Mouse (Mus musculus) midbrain, embryonic 14.5 days (tissue): ENCODE data around the gene Igf2bp1. TPM values are rescaled to one million over a fixed set of nuclear protein-coding genes. Genes with fewer than 3 reads are reported as not detected.

Experiments
- ATAC-seq: fragments of 200-750 bp; cut with Nextera tagmentation; 2 replicates; pipeline ENCODE4 v1.8.0; 2017; ENCODE audit warnings: moderate number of reproducible peaks, moderate library complexity; ENCODE audit not compliant: low FRiP score, low TSS enrichment
- DNase-seq: peaks from one replicate; pipeline ENCODE4 v3.0.0-alpha.2; 2015
- H3K27ac ChIP-seq: fragments of 300-500 bp; sonication (generic); replicated peaks from 2 replicates; pipeline ENCODE4 v1.5.1; 2014; ENCODE audit warnings: mild to moderate bottlenecking, low read depth, low read length, moderate library complexity
- H3K27me3 ChIP-seq: fragments of 300-500 bp; sonication (generic); 2 replicates; pipeline ENCODE4 v1.6.1; 2014; ENCODE audit warnings: low read length, control low read depth, mixed read lengths; ENCODE audit not compliant: control insufficient read depth, insufficient read depth
- H3K36me3 ChIP-seq: fragments of 300-500 bp; sonication (generic); 2 replicates; pipeline ENCODE4 v1.6.1; 2014; ENCODE audit warnings: low read length, control low read depth; ENCODE audit not compliant: control insufficient read depth, insufficient read depth
- H3K4me1 ChIP-seq: fragments of 300-500 bp; sonication (generic); 2 replicates; pipeline ENCODE4 v1.6.1; 2014; ENCODE audit warnings: mild to moderate bottlenecking, antibody characterized with exemption, low read length, control low read depth; ENCODE audit not compliant: control insufficient read depth, insufficient read depth
- H3K4me2 ChIP-seq: fragments of 300-500 bp; sonication (generic); 2 replicates; pipeline ENCODE4 v1.6.1; 2014; ENCODE audit warnings: mild to moderate bottlenecking, low read length, moderate library complexity
- H3K4me3 ChIP-seq: fragments of 300-500 bp; sonication (generic); replicated peaks from 2 replicates; pipeline ENCODE4 v1.5.1; 2014; ENCODE audit warnings: low read depth, low read length
- H3K9ac ChIP-seq: fragments of 300-500 bp; sonication (generic); replicated peaks from 2 replicates; pipeline ENCODE4 v1.6.1; 2014; ENCODE audit warnings: mild to moderate bottlenecking, low read length, moderate library complexity
- H3K9me3 ChIP-seq: fragments of 300-500 bp; sonication (generic); 2 replicates; pipeline ENCODE4 v1.6.1; 2016; ENCODE audit warnings: low read length, control low read depth, mixed read lengths; ENCODE audit not compliant: control insufficient read depth
- WGBS: fragments of 180-500 bp; shearing (Covaris S2); extraction: QIAGEN DNeasy Blood & Tissue Kit; methylation state at CpG from one replicate; pipeline ENCODE4 v1.1.7; 2014; 5-methylcytosine and 5-hydroxymethylcytosine counted together
- polyA plus RNA-seq: library from polyadenylated mRNA; unstranded; fragments of >200 nt; fragmentation: Nextera tagmentation; extraction: Ambion mirVana; gene quantifications from 2 replicates; pipeline ENCODE4 v1.2.1, GENCODE M21; 2014

The Igf2bp1 gene
- polyA plus RNA-seq, 1 experiment from 2014 or later, result 11.1 TPM

DNA sequence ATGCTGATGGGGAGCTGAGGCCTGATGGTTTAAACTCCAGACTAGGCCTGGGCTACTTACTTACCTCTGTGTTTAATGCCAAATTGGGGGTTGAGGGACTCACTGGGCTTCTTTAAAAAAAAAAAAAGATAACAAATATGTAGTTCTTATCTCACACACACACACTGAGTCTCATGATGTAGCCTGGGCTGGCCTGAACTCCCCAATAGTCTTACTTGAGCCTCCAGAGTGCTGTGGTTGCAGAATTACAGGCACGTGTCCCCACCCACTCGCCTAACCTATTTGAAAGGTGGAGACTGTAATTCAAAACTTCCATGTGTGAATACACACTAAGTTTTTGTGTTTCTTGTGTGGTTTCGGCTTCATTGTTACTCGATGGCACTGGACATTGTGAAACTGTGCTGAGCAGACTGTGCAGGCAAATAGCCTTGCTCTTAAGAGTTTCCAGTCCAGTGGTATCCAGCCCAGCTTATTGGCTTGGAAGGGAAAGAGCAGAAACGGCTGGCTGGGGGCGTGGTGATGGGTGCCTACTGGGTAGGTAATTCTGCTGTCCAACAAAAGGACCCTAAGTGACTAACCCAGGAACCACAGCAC, 17.8 kb downstream of the Igf2bp1 start:
- ATAC-seq (no peak), DNase-seq (no peak)
- Histone ChIP-seq H3K27me3 (no peaks in the 10 kb centered on the region), H3K4me3 (no peak overlapping the region), H3K36me3 (no peaks in the 10 kb centered on the region), H3K9me3 (no peaks in the 10 kb centered on the region), H3K4me2 (no peak overlapping the region), H3K4me1 (peaks cover 38% of the 10 kb centered on the region), H3K9ac (no peak overlapping the region), H3K27ac (0 out of 2 replicates have a peak overlapping the region, but pooled peaks have one; percentile 13)
- 80% methylated on average over 6 of the region's 6 CpGs for WGBS

DNA sequence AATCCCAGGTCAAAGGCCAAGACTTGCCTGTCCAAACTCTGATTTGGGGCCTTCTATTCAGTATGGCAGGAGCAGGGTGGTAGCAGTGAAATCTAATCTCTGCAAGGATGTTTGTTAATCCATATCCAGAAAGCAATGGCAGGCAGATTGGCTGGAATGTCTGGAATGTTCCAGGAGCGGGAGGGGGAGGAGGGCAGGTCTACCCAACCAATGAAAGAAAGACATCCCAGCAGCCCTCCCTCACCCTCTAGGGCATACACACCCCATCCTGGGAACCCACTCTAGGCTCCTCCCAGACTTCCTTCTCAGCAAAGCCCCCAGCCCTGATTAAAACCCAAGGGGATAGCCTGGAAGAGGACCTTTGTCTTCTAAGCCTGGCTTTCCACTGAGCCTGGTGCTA, 23.3 kb downstream of the Igf2bp1 start:
- H3K9ac ChIP-seq, result no peak overlapping the region; the same call in 1 of the 2 replicates
- H3K4me1 ChIP-seq, result 0 out of 2 replicates have a peak, but pooled peaks cover 3% of the 10 kb centered on the region
- no peak for DNase-seq
- H3K9me3 ChIP-seq, result no peaks in the 10 kb centered on the region
- no peak overlapping the region for H3K27ac ChIP-seq
- no peaks in the 10 kb centered on the region for H3K27me3 ChIP-seq
- H3K4me2 ChIP-seq, result no peak overlapping the region
- no peak overlapping the region for H3K4me3 ChIP-seq
- peaks cover 7% of the 10 kb centered on the region for H3K36me3 ChIP-seq
- no peak for ATAC-seq
- WGBS, result 23% methylated on average over 1 of the region's 1 CpGs

DNA sequence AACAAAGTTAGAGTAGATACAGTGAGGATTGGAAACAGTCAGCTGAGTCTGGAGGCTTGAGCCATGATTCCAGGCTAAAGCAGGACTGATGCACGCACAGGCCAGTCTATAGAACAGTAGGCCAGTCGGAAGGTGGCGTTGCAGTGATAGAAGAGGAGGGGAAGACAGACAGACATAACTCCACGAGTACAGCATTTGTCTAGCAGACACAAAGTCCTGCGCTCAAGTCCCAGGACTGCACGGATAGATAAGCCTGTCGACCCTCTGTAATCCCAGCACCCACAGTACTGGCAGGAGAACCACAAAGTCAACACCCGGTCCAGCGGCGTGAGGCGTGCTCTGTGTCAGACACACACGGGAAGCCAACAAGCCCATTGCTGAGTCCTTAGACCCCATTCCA, 23.9 kb downstream of the Igf2bp1 start:
- Histone ChIP-seq H3K4me2 (no peak overlapping the region), H3K27ac (no peak overlapping the region), H3K27me3 (no peaks in the 10 kb centered on the region), H3K4me3 (no peak overlapping the region), H3K36me3 (peaks cover 14% of the 10 kb centered on the region), H3K9me3 (no peaks in the 10 kb centered on the region), H3K4me1 (0 out of 2 replicates have a peak, but pooled peaks cover 3% of the 10 kb centered on the region), H3K9ac (no peak overlapping the region)
- ATAC-seq, result no peak
- 86% methylated on average over 12 of the region's 12 CpGs for WGBS
- no peak for DNase-seq

DNA sequence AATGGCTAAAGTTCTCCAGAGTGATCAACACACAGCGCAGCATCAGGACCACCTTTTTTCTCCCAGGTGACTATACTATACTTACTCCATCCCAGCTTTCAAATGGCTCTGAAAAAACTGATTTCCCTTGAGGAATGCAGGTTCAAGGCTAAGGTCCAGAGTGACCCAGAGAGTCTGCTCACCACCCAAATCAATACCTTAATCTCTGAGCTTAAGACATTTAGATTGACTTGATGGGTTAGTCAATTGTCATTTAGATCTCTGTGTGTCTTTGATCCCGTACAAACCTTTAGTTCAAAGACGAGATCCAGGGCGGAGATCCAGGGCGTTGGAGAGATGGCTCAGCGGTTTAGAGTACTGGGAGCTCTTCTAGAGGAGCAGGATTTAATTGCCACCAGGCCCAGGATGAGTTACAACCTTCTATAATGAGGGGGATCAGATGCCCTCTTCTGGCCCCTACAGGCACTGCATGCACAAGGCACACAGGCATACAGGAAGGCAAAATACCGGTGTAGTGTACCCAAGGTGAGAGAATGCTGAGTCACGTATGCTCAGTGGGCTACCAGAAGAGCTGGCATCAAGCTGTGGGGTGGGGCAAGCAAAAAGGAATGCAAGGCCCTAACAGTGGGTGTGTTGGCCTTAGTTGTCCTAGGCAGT, 24.9 kb downstream of the Igf2bp1 start:
- DNase-seq (peak; percentile 51), ATAC-seq (no peak)
- Histone ChIP-seq H3K36me3 (peaks cover 23% of the 10 kb centered on the region), H3K9ac (no peak overlapping the region), H3K9me3 (no peaks in the 10 kb centered on the region), H3K27ac (no peak overlapping the region), H3K4me2 (no peak overlapping the region), H3K4me3 (no peak overlapping the region), H3K27me3 (no peaks in the 10 kb centered on the region), H3K4me1 (0 out of 2 replicates have a peak, but pooled peaks cover 3% of the 10 kb centered on the region)
- 60% methylated on average over 8 of the region's 8 CpGs for WGBS

DNA sequence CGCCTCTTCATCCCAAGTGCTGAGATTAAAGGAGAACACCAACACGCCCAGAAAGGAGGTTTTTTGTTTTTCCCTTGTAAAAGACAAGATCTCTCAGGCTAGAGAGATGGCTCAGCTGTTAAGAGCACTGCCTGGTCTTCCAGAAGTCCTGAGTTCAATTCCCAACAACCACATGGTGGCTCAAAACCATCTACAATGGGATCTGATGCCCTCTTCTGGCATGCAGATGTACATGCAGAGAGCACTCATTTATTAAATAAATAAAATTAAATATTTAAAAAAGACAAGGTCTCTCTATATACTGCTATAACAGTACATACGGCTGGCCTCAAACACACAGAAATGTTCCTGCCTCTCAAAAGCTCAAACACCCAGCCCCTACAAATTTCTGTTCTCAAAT, 27.3 kb downstream of the Igf2bp1 start:
- Histone ChIP-seq H3K27ac (no peak overlapping the region), H3K4me2 (no peak overlapping the region), H3K36me3 (peaks cover 41% of the 10 kb centered on the region), H3K9ac (no peak overlapping the region), H3K4me1 (0 out of 2 replicates have a peak, but pooled peaks cover 3% of the 10 kb centered on the region), H3K4me3 (no peak overlapping the region), H3K27me3 (no peaks in the 10 kb centered on the region), H3K9me3 (no peaks in the 10 kb centered on the region)
- 92% methylated on average over 3 of the region's 3 CpGs for WGBS
- DNase-seq (no peak), ATAC-seq (no peak)

DNA sequence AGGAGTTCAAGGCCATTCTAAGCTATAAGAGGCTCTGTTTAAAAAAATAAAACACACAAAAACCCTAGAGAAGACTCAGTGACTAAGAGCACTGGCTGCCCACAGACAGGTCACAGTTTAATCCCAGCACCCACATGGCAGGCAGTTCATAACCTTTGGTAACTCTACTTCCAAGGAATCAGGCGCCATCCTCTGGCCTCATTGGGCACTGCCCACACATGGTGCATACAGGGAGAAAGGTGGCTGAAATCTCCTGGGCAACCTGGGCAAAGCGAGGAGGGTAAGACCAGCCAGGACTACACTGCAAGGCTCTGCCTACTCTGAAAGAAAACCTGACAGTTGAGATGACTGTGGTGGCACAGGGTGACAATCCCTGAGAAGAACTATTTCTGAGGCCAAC, 29.4 kb downstream of the Igf2bp1 start:
- Histone ChIP-seq H3K9ac (no peak overlapping the region), H3K4me2 (no peak overlapping the region), H3K27me3 (no peaks in the 10 kb centered on the region), H3K4me1 (no peaks in the 10 kb centered on the region), H3K27ac (no peak overlapping the region), H3K36me3 (peaks cover 58% of the 10 kb centered on the region), H3K4me3 (no peak overlapping the region), H3K9me3 (no peaks in the 10 kb centered on the region)
- no peak for ATAC-seq
- 97% methylated on average over 2 of the region's 2 CpGs for WGBS
- no peak for DNase-seq

DNA sequence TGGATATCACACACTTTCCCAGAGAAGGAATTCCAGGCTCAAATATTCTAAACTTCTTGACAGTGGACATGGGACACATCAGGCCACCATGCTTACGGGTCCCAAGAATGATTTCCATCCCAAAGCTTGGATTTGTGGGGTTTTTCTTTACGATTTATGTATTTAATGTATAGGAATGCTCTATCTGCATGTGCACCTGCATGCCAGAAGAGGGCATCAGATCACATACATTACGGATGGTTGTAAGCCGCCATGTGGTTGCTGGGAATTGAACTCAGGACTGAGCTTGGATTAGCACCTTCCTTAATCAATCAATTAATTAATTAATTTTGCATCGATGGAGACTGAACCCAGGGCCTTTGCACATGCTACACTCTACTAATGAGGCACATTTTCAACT, 30.0 kb downstream of the Igf2bp1 start:
- no peaks in the 10 kb centered on the region for H3K9me3 ChIP-seq
- H3K9ac ChIP-seq, result no peak overlapping the region
- no peaks in the 10 kb centered on the region for H3K27me3 ChIP-seq
- 93% methylated on average over 5 of the region's 5 CpGs for WGBS
- H3K4me3 ChIP-seq, result no peak overlapping the region
- H3K36me3 ChIP-seq, result peaks cover 64% of the 10 kb centered on the region
- H3K27ac ChIP-seq, result no peak overlapping the region
- ATAC-seq, result no peak
- no peak for DNase-seq
- no peak overlapping the region for H3K4me2 ChIP-seq
- H3K4me1 ChIP-seq, result no peaks in the 10 kb centered on the region

DNA sequence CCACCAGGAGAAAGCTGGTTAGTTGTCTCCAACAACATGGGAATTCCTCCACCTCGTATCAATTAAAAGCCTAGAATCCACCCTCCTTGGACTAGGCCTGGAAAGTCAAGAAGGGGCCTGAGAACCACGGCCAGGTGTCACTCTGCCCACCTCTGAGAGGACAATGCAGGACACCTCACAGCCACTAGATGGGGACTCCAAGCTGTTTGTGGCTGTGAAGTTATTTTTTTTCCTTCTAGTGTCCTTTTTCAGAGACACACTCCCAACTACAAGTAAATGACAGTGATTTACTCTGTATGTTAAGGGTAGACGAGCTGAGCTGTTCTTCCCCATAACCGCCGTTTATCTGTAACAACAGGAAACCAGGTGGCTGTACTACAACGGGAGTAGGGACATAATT, 32.6 kb downstream of the Igf2bp1 start:
- Histone ChIP-seq H3K4me2 (no peak overlapping the region), H3K27ac (no peak overlapping the region), H3K9me3 (no peaks in the 10 kb centered on the region), H3K36me3 (peaks cover 85% of the 10 kb centered on the region), H3K27me3 (no peaks in the 10 kb centered on the region), H3K9ac (no peak overlapping the region), H3K4me1 (no peaks in the 10 kb centered on the region), H3K4me3 (no peak overlapping the region)
- DNase-seq (no peak), ATAC-seq (no peak)
- WGBS, result 88% methylated on average over 6 of the region's 6 CpGs

DNA sequence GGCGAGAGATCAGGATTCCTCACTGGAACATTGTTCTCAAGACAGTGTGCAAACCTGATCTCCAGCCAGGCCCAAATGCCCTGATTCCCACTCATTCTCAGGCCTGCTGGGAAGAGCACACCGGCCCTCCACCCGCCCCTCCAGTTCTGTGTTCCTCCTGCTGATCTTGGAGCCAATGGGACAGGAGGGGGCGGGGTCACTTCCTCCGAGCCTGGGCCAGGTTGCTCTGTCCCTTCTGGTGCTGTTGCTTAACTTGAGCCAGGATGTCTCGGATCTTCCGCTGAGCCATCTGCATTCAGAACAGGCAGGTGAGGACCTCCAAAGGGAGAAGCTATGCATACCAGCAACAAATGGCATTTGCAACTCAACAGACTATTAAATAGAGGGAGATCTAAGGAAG, 42.4 kb downstream of the Igf2bp1 start:
- Histone ChIP-seq H3K4me1 (no peaks in the 10 kb centered on the region), H3K9ac (no peak overlapping the region), H3K27me3 (no peaks in the 10 kb centered on the region), H3K36me3 (peaks cover 61% of the 10 kb centered on the region), H3K9me3 (no peaks in the 10 kb centered on the region), H3K4me3 (no peak overlapping the region), H3K27ac (no peak overlapping the region), H3K4me2 (no peak overlapping the region)
- no peak for DNase-seq
- WGBS, result 74% methylated on average over 7 of the region's 7 CpGs
- ATAC-seq, result no peak
